Mouse (Mus musculus) MEL (cell line): ENCODE data around the gene Slc35b4. TPM values are rescaled to one million over a fixed set of nuclear protein-coding genes. Genes with fewer than 3 reads are reported as not detected.

Source experiments
- DNase-seq: peaks from one replicate; pipeline ENCODE4 v3.0.0; 2011; ENCODE audit warnings: low read depth, low spot score
- H3K27ac ChIP-seq: 2 replicates; pipeline ENCODE4 v1.5.1; 2012; ENCODE audit warnings: low read depth, mild to moderate bottlenecking, control low read depth, low read length, moderate library complexity; ENCODE audit not compliant: control insufficient read depth
- H3K27me3 ChIP-seq, 2 experiments: fragments of 150-350 bp in 1 of 2; sonication (generic) in 1 of 2; 2 replicates each; pipeline ENCODE4 v1.6.1; 2012; ENCODE audit warnings: low read length in 2 of 2, mild to moderate bottlenecking in 2 of 2, improper control_type of control experiment in 1 of 2, moderate library complexity in 1 of 2; ENCODE audit not compliant: insufficient read depth in 2 of 2, control insufficient read depth in 1 of 2
- H3K36me3 ChIP-seq, 2 experiments: 2 replicates each; pipeline ENCODE4 v1.6.1; 2012 to 2014; ENCODE audit warnings: low read length in 2 of 2, improper control_type of control experiment in 1 of 2, inconsistent platforms in 1 of 2, mild to moderate bottlenecking in 1 of 2; ENCODE audit not compliant: insufficient read depth in 2 of 2, control insufficient read depth in 1 of 2
- H3K4me1 ChIP-seq, 2 experiments: fragments of 150-350 bp in 1 of 2; sonication (generic) in 1 of 2; 2 replicates each; pipeline ENCODE4 v1.6.1; 2012; ENCODE audit warnings: low read length in 2 of 2, improper control_type of control experiment in 1 of 2, mild to moderate bottlenecking in 1 of 2; ENCODE audit not compliant: insufficient read depth in 2 of 2, control insufficient read depth in 1 of 2
- H3K4me3 ChIP-seq, 2 experiments: fragments of 150-350 bp in 1 of 2; sonication (generic) in 1 of 2; 2 replicates each; pipeline ENCODE4 v1.5.1; 2012; ENCODE audit warnings: low read depth in 2 of 2, low read length in 2 of 2, mild to moderate bottlenecking in 2 of 2, moderate library complexity in 2 of 2, control low read depth in 1 of 2, improper control_type of control experiment in 1 of 2; ENCODE audit not compliant: control insufficient read depth in 1 of 2, insufficient read depth in 1 of 2
- H3K79me2 ChIP-seq: 2 replicates; pipeline ENCODE4 v1.6.1; 2012; ENCODE audit warnings: mild to moderate bottlenecking, low read length, moderate library complexity; ENCODE audit not compliant: control insufficient read depth, poor library complexity, insufficient read depth
- H3K9ac ChIP-seq: 2 replicates; pipeline ENCODE4 v1.6.1; 2012; ENCODE audit warnings: low read depth, mild to moderate bottlenecking, control low read depth, low read length, moderate library complexity; ENCODE audit not compliant: control insufficient read depth, poor library complexity, severe bottlenecking
- H3K9me3 ChIP-seq: fragments of 150-350 bp; sonication (generic); replicated peaks from 2 replicates; pipeline ENCODE4 v1.6.1; 2012; ENCODE audit warnings: mild to moderate bottlenecking, low read length, improper control_type of control experiment, moderate library complexity; ENCODE audit not compliant: insufficient read depth
- BHLHE40 ChIP-seq: IDR thresholded peaks from 2 replicates; pipeline ENCODE4 v1.6.1; 2012; ENCODE audit warnings: low read depth, mild to moderate bottlenecking, inconsistent platforms, low read length, improper control_type of control experiment, borderline replicate concordance
- CHD1 ChIP-seq: IDR thresholded peaks from 2 replicates; pipeline ENCODE4 v1.6.1; 2012; ENCODE audit warnings: low read depth, mild to moderate bottlenecking, inconsistent platforms, low read length, improper control_type of control experiment
- E2F4 ChIP-seq: IDR thresholded peaks from 2 replicates; pipeline ENCODE4 v1.6.1; 2011; ENCODE audit warnings: low read depth, low read length, improper control_type of control experiment, borderline replicate concordance
- ETS1 ChIP-seq: IDR thresholded peaks from 2 replicates; pipeline ENCODE4 v1.6.1; 2012; ENCODE audit warnings: low read depth, mild to moderate bottlenecking, inconsistent platforms, low read length, improper control_type of control experiment, moderate library complexity
- GABPA ChIP-seq: IDR thresholded peaks from 2 replicates; pipeline ENCODE4 v1.6.1; 2012; ENCODE audit warnings: low read depth, mild to moderate bottlenecking, inconsistent platforms, low read length, improper control_type of control experiment, moderate library complexity
- GATA1 ChIP-seq: IDR thresholded peaks from 2 replicates; pipeline ENCODE4 v1.6.1; 2011; ENCODE audit warnings: low read depth, low read length, improper control_type of control experiment
- JUND ChIP-seq: IDR thresholded peaks from 2 replicates; pipeline ENCODE4 v1.6.1; 2011; ENCODE audit warnings: low read depth, mild to moderate bottlenecking, improper control_type of control experiment, low read length
- KAT2A ChIP-seq: conservative IDR thresholded peaks from 2 replicates; pipeline ENCODE4 v1.6.1; 2012; ENCODE audit warnings: low read depth, low read length, improper control_type of control experiment, inconsistent platforms
- MAFK ChIP-seq: IDR thresholded peaks from 2 replicates; pipeline ENCODE4 v1.6.1; 2011; ENCODE audit warnings: low read depth, mild to moderate bottlenecking, low read length, improper control_type of control experiment, borderline replicate concordance
- MYC ChIP-seq: IDR thresholded peaks from 2 replicates; pipeline ENCODE4 v1.6.1; 2011; ENCODE audit warnings: low read depth, mild to moderate bottlenecking, low read length, improper control_type of control experiment, moderate library complexity
- NRF1 ChIP-seq: IDR thresholded peaks from 2 replicates; pipeline ENCODE4 v1.6.1; 2014; ENCODE audit warnings: low read depth, mild to moderate bottlenecking, inconsistent platforms, low read length, improper control_type of control experiment, moderate library complexity; ENCODE audit not compliant: poor library complexity, insufficient read depth, severe bottlenecking
- POLR2A ChIP-seq, 2 experiments: IDR thresholded peaks; 2 replicates each; pipeline ENCODE4 v1.6.1; 2011 to 2012; ENCODE audit warnings: low read length in 2 of 2, mild to moderate bottlenecking in 2 of 2, control low read depth in 1 of 2, improper control_type of control experiment in 1 of 2, low read depth in 1 of 2, moderate library complexity in 1 of 2; ENCODE audit not compliant: control insufficient read depth in 1 of 2, insufficient read depth in 1 of 2, poor library complexity in 1 of 2
- POLR2AphosphoS2 ChIP-seq: IDR thresholded peaks from 2 replicates; pipeline ENCODE4 v1.6.1; 2011; ENCODE audit warnings: low read length, improper control_type of control experiment
- POLR2AphosphoS5 ChIP-seq: IDR thresholded peaks from 2 replicates; pipeline ENCODE4 v1.6.1; 2012; ENCODE audit warnings: low read depth, borderline replicate concordance, mild to moderate bottlenecking, inconsistent platforms, low read length, moderate library complexity, mixed read lengths
- RAD21 ChIP-seq: IDR thresholded peaks from 2 replicates; pipeline ENCODE4 v1.6.1; 2011; ENCODE audit warnings: mild to moderate bottlenecking, low read depth, low read length, improper control_type of control experiment
- RCOR1 ChIP-seq: IDR thresholded peaks from 2 replicates; pipeline ENCODE4 v1.6.1; 2012; ENCODE audit warnings: low read depth, mild to moderate bottlenecking, inconsistent platforms, low read length, improper control_type of control experiment
- SIN3A ChIP-seq: IDR thresholded peaks from 2 replicates; pipeline ENCODE4 v1.6.1; 2012; ENCODE audit warnings: low read length, improper control_type of control experiment, inconsistent platforms
- SMC3 ChIP-seq: IDR thresholded peaks from 2 replicates; pipeline ENCODE4 v1.6.1; 2011; ENCODE audit warnings: low read depth, low read length, improper control_type of control experiment
- TAL1 ChIP-seq: IDR thresholded peaks from 2 replicates; pipeline ENCODE4 v1.6.1; 2012; ENCODE audit warnings: mild to moderate bottlenecking, inconsistent platforms, low read length, moderate library complexity, mixed read lengths
- TBP ChIP-seq: IDR thresholded peaks from 2 replicates; pipeline ENCODE4 v1.8.0; 2011; ENCODE audit warnings: low read depth, low read length, improper control_type of control experiment
- TCF12 ChIP-seq: IDR thresholded peaks from 2 replicates; pipeline ENCODE4 v1.6.1; 2014; ENCODE audit warnings: low read depth, mild to moderate bottlenecking, inconsistent platforms, low read length, improper control_type of control experiment, moderate library complexity
- UBTF ChIP-seq: IDR thresholded peaks from 2 replicates; pipeline ENCODE4 v1.6.1; 2012; ENCODE audit warnings: low read depth, mild to moderate bottlenecking, inconsistent platforms, low read length, improper control_type of control experiment, moderate library complexity, borderline replicate concordance; ENCODE audit not compliant: insufficient read depth
- USF1 ChIP-seq: IDR thresholded peaks from 2 replicates; pipeline ENCODE4 v1.6.1; 2014; ENCODE audit warnings: low read depth, mild to moderate bottlenecking, inconsistent platforms, low read length, improper control_type of control experiment, moderate library complexity
- ZC3H11A ChIP-seq: IDR thresholded peaks from 2 replicates; pipeline ENCODE4 v1.6.1; 2012; ENCODE audit warnings: low read depth, mild to moderate bottlenecking, inconsistent platforms, low read length, improper control_type of control experiment
- ZKSCAN1 ChIP-seq: IDR thresholded peaks from 2 replicates; pipeline ENCODE4 v1.6.1; 2012; ENCODE audit warnings: low read depth, mild to moderate bottlenecking, inconsistent platforms, low read length, improper control_type of control experiment, moderate library complexity
- ZMIZ1 ChIP-seq: IDR thresholded peaks from 2 replicates; pipeline ENCODE4 v1.6.1; 2012; ENCODE audit warnings: low read depth, mild to moderate bottlenecking, inconsistent platforms, low read length, improper control_type of control experiment, moderate library complexity
- ZNF384 ChIP-seq: IDR thresholded peaks from 2 replicates; pipeline ENCODE4 v1.6.1; 2012; ENCODE audit warnings: low read depth, mild to moderate bottlenecking, inconsistent platforms, low read length, improper control_type of control experiment
- polyA plus RNA-seq, 2 experiments: library from polyadenylated mRNA; stranded (reverse) in 1 of 2; unstranded in 1 of 2; fragments of >175 nt in 1 of 2; fragments of >200 nt in 1 of 2; gene quantifications; 2 replicates each; pipeline versions ENCODE4 v1.2.1 to v1.2.4; 2012; ENCODE audit warnings: low replicate concordance in 2 of 2, low read depth in 1 of 2; ENCODE audit not compliant: insufficient read length in 2 of 2, insufficient read depth in 1 of 2, missing spikeins in 1 of 2
- total RNA-seq: library from RNA; depleted of rRNA; stranded (reverse); fragments of 300-350 nt; gene quantifications from 2 replicates; pipeline ENCODE4 v1.2.3, GENCODE M21; 2012

Gene Slc35b4
- total and polyA plus RNA-seq, 3 experiments = 6.1 to 10.7 TPM; not detected in 1

GRCm38 (mm10) chr6:34156057-34156456 lies 20.9 kb downstream of the Slc35b4 start:
- Histone ChIP-seq H3K27me3 (no peaks in the 10 kb centered on the region), H3K4me3 (no peak overlapping the region), H3K9ac (no peak overlapping the region), H3K27ac (peak overlapping the region; percentile 51), H3K79me2 (no peaks in the 10 kb centered on the region), H3K36me3 (peaks cover 0 to 18% of the 10 kb centered on the region in 2 experiments; a peak in 2 of 4 replicates), H3K9me3 (no peaks in the 10 kb centered on the region), H3K4me1 (peaks cover 9 to 18% of the 10 kb centered on the region in 2 experiments)
- peak; percentile 72 for DNase-seq
- TF ChIP-seq TBP (0 out of 2 replicates have a peak, but pooled peaks have one; percentile 24), NRF1 (no peak), SIN3A (no peak), UBTF (no peak), ETS1 (peak; percentile 73), ZNF384 (no peak), JUND (no peak), RCOR1 (no peak), GATA1 (peak; percentile 80), E2F4 (no peak), POLR2AphosphoS2 (no peak), POLR2A (IDR thresholded peaks at IDR 0.05; ENCODE audit: control insufficient read depth in 1 of 2, insufficient read depth in 1 of 2, low read depth in 1 of 2, low read length in 2 of 2, poor library complexity in 1 of 2) (no peak), TCF12 (0 out of 2 replicates have a peak, but pooled peaks have one; percentile 32), MAFK (no peak), GABPA (no peak)

- H3K9me3 ChIP-seq = no peaks in the 10 kb centered on the region
- peak; percentile 7 for DNase-seq
- TF ChIP-seq POLR2AphosphoS5 (no peak), ZMIZ1 (no peak), TCF12 (no peak), NRF1 (no peak), USF1 (no peak), TAL1 (no peak), BHLHE40 (no peak), SMC3 (no peak), ZKSCAN1 (no peak), KAT2A (no peak), MAFK (no peak), MYC (no peak), ETS1 (no peak), POLR2A (IDR thresholded peaks at IDR 0.05; ENCODE audit: control insufficient read depth in 1 of 2, insufficient read depth in 1 of 2, low read depth in 1 of 2, low read length in 2 of 2, poor library complexity in 1 of 2) (no peak), SIN3A (no peak), ZC3H11A (no peak), CHD1 (no peak), RAD21 (no peak)
- TF ChIP-seq, all 39 proteins: peak for 0
- no peak overlapping the region for H3K4me3 ChIP-seq
- H3K27me3 ChIP-seq = no peaks in the 10 kb centered on the region
- H3K27ac ChIP-seq = peak overlapping the region; percentile 51; the same call in 1 of the 2 replicates
- no peak overlapping the region for H3K9ac ChIP-seq
- H3K36me3 ChIP-seq = peaks cover 0 to 18% of the 10 kb centered on the region in 2 experiments; a peak in 2 of 4 replicates
- H3K79me2 ChIP-seq = no peaks in the 10 kb centered on the region
- peaks cover 9 to 18% of the 10 kb centered on the region in 2 experiments for H3K4me1 ChIP-seq
Observed at GRCm38 (mm10) chr6:34155137-34155804, 21.6 kb downstream of the Slc35b4 start.
